Mouse (Mus musculus) granulocyte monocyte progenitor cell, adult 5-6 weeks (primary cell): ENCODE results near the gene Cnn2. TPM values are rescaled to one million over a fixed set of nuclear protein-coding genes. Genes with fewer than 3 reads are reported as not detected.
"Not testable (repeated sequence)": the region's sequence is repeated elsewhere in the genome, so short reads cannot be mapped to it uniquely, and the experiment has no call there.

ENCODE experiments used
- ATAC-seq: replicated peaks from 2 replicates; pipeline ENCODE4 v1.8.0; 2016; ENCODE audit warnings: mild to moderate bottlenecking, moderate TSS enrichment, inconsistent platforms; ENCODE audit not compliant: poor library complexity, severe bottlenecking
- total RNA-seq, 2 experiments: library from RNA; stranded (forward) in 1 of 2; stranded (reverse) in 1 of 2; fragments of 200-712, 200-1000 nt in 1 of 2; fragments of >200 nt in 1 of 2; fragmentation: Nextera tagmentation in 1 of 2; gene quantifications; 2 replicates each; pipeline ENCODE4 v1.2.3; 2014 to 2017

Gene Cnn2
- total RNA-seq (2014; fragmentation: Nextera tagmentation) (50.6 and 57.5 TPM in 2 replicates), total RNA-seq (2017) (72.7 and 89.8 TPM in 2 replicates)

DNA sequence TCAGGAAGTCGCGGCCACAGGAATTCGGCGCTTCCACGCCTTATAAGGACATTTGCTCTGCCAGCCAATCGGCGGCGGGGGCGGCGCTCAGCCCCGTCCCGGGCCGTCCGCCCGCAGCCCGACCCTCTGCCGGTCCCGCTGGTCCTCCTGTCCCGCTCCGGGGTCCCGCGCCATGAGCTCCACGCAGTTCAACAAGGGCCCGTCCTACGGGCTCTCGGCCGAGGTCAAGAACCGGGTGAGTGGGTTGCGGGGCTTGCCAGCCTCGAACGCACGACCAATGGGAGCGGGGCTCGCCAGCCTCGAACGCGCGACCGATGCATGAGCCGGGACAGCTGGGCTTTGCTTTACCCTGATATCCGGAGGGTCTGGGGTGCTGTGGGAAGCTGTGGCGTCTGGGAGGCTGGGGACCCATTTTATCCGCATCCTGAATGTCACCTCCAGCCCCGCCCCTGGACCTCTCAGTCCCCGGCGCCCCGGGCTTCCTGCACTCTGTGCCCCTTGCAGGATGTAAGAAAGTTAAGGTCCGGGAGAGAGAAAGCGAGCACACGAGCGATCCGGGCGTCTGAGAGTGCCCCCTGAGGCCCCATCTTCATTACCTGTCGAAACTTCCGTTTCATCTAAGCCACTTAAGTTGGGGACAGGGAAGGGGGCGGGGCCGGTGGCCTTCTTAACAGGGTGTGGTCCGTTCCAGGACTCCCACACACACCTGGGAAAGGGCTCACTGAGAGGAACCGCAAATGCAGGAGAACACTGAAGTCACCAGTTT lies at the start of gene Cnn2:
Gene Cnn2 (plus strand): TSS at position 79 of the 766 bp plus-strand sequence.
- ATAC-seq = 0 out of 2 replicates have a peak, but pooled peaks have one; percentile 1

GRCm38 (mm10) chr10:79940749-79941148 lies 47.6 kb upstream of the Cnn2 start:
- ATAC-seq = peak; percentile 77

GRCm38 (mm10) chr10:79942988-79943387 lies 45.4 kb upstream of the Cnn2 start:
- ATAC-seq = no peak

DNA sequence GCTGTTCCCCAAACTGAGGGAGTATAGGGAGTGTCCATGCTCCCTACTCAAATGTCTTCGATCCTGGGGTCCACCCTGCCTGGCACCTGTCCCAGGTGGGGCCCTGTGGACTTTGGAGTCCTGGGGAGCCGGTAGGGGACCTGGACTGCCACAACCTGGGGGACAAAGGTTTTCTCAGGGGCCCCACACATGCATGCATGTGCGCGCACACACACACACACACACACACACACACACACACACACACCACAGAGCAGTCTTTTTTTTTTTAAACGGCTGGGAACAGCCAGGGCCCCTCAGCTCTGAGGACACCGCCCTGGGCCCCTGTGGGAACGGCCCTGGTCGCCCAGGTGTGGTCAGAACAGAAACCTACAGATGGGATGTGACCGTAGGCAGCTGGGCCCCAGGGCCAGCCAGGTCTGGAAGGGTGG lies 44.9 kb upstream of the Cnn2 start:
- ATAC-seq = no peak

- ATAC-seq = peak; percentile 52
Observed at GRCm38 (mm10) chr10:79945507-79946234, 42.7 kb upstream of the Cnn2 start.

DNA sequence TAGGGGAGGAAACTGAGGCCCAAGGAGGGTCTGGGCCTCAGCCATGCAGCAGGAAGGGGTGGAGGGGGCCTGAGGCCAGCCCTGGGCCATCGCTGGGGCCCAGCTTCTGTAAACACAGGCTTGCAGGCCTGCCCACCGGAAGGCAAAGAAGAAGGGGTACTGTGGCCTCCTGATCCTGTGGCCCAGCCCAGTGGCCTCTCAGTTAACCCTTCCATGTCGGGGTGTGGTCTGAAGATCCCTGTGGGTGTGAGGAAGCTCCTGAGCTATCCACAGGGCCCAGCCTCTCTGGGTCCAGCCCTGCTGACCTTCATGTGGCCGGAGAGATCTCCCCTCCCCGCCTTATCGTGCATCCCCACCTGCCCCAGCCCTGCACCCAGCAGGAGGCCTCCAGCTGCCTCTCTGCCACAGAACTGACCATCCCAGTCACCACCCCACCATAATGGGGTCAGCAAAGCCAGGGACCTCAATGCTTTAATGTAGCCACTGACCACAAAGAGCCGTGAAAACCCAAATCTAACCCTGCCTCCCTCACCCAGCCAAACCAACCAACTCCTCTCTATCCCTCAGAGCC lies 41.5 kb upstream of the Cnn2 start:
- ATAC-seq = peak; percentile 25; the same call in 1 of the 2 replicates

DNA sequence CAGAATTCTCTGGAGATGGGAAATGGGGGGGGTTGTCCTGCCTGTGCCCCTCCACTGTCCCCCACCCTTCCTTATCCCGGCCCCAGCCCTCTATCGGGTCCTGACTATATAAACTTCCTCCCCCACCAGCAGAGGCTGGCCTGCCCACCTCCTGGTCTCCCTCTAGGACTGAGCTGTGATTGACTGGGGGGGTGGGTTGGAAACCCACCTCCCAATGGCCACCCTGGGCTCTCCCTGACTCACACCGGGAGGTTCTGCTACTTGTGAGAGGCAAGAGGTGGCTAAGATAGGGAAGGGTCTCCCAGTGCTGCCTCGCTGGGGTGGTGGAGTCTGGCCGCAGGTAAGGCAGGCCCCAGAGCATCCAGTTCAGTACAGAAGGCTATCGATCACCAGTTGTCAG lies 40.9 kb upstream of the Cnn2 start:
- no peak for ATAC-seq

- ATAC-seq = no peak
Observed at GRCm38 (mm10) chr10:79949873-79950272, 38.5 kb upstream of the Cnn2 start.

DNA sequence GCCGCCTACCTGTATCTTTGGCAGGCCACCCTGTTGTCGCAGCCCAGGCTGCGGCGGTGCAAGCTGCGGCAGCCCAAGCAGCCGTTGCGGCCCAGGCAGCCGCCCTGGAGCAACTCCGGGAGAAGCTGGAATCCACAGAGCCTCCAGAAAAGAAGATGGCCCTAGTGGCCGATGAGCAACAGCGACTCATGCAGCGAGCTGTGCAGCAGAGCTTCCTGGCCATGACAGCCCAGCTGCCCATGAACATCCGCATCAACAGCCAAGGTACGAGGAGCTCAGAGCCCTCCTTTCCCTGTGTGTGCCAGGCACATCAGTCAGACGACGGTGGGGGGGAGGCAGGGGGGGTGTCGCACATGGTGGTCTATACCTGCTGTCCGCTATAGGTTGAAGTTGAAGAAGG lies 37.7 kb upstream of the Cnn2 start:
- ATAC-seq = no peak

GRCm38 (mm10) chr10:79953946-79954345 lies 34.4 kb upstream of the Cnn2 start:
- ATAC-seq = 0 out of 2 replicates have a peak, but pooled peaks have one; percentile 15

- no peak for ATAC-seq
Observed at GRCm38 (mm10) chr10:79955691-79956090, 32.7 kb upstream of the Cnn2 start.

DNA sequence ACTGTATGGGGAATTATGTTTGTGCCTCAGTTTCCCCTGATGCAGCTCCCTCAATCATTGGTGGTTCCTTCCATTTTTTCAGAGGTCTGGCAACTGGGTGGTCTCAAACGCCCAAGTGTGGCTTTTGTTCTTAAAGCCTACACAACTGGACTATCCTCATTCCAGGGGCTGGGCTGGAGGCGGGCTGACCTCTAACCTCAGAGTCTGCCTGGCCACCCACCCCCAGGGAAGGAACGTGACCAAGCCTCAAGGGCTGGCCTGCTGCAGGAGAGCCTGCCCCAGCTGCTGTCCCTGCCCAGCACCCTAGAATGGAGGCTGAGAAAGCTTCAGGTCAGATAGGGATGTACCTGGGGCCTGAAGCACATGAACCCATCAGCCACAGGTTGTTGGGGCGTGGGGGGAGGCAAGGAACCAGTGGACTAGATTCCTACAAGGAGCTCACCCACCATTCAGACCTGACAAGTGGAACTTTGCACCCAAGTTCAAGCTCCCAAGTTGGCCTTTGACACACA lies 31.7 kb upstream of the Cnn2 start:
- no peak for ATAC-seq

DNA sequence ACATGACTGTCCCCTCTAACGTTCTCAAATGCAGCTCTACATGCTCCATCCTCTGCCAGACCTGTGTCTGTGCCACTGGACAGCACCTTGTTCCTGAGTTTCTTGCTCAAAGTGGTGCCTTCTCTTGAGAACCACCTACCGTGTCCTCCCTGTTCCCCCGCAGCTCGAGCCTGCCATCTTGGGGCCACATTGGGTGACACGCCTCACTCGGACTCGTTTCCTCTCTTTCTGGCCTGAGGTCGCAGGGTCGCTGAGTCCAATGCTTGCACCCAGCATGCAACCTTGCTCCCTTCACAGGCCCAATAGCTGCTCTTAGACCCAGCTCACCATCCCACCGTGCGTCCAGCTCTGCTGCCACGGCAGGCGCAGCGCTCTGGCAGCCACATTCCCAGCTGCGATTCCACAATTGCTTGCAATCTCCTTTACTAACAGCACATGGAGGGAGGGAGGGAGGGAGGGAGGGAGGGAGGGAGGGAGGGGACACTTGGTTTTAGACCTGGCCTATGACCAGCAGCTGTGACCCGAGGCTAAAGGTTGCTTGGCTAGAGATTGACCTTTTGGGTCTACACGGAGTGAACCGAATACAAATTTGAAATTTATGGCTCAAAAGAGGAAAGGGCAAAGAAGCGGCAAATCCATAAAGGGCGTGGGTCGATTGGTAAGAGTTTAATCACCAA lies 30.1 kb upstream of the Cnn2 start:
- ATAC-seq = peak; percentile 62

- not testable (repeated sequence) for ATAC-seq
Observed at GRCm38 (mm10) chr10:79959412-79959811, 29.0 kb upstream of the Cnn2 start.

DNA sequence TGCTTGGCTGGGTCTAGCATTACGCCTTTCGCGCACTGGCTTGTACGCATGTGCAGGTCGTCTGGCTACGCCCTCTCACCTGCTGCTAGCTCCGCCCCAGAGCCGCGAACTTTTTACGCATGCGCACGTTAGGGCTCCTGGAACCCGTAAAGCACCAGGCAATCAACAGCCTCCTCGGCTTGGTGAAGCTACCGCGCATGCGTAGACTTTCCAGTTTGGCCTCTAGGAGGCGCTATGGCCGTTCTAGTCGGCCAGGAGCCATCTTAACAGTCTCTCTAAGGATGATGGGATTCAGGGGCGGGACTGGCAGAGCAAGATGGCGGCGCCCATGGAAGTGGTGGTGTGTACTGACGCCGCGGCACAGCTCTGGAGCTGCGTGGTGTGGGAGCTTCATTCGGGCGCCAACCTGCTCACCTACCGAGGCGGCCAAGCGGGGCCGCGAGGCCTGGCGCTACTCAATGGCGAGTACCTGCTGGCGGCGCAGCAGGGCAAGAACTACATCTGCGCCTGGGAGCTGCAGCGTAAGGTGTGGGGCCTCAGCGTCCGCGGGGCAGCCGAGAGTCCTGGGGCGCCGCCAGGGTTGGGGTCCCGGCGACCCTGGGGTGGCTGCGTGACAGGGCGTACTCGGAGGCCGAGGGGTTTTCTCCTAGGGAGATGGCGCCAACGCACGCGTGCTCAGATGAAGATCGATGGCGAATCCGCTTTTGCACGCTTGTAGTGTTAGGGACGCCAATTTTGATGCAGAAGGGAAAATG lies 28.4 kb upstream of the Cnn2 start, which contains the start of gene Wdr18:
Gene Wdr18 (plus strand): TSS at position 306 of the 755 bp plus-strand sequence.
- peak; percentile 81 for ATAC-seq

DNA sequence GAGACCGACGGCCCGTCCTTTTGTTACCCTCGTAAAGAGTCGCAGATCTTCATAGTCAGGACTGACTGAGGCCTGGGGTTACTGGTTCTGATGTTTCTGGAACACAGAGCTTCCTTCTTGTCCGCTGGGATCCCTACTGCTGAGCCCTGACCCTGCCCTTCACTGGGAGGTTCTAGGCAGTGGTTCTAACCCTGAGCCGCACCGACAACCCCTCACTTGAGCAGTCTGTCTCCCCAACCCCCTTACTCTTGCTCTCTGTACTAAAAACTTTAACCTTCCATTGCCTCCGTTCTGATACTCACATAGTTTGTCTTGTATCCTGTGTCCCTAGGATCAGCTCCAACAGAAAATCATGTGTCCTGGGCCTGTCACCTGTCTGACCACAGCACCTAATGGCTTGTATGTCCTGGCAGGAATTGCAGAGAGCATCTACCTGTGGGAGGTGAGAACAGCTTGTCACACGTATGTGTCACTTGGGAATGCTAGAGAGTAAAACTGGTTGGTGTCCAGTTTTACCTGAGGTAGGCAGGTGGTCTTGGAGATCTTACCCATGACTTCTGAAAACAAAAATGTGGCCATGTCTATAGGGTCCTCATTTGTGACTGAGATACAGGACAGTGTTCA lies 27.6 kb upstream of the Cnn2 start:
- no peak for ATAC-seq

DNA sequence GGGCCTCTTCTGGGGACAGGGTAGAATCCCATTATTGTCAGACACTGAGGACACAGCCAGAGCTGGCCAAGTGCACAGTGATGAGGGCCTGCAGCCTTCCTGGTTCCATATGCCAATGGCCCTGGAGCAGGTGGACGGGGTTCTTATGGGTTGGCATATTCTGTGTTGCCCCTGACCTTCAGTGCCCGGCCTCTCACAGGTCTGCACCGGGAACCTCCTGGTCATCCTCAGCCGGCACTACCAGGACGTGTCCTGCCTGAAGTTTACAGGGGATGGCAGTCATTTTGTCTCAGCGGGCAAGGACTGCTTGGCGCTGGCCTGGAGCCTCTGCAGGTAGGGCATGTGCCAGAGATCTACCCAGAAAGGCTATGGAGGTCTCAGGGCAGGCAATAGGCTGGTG lies 23.7 kb upstream of the Cnn2 start:
- no peak for ATAC-seq

DNA sequence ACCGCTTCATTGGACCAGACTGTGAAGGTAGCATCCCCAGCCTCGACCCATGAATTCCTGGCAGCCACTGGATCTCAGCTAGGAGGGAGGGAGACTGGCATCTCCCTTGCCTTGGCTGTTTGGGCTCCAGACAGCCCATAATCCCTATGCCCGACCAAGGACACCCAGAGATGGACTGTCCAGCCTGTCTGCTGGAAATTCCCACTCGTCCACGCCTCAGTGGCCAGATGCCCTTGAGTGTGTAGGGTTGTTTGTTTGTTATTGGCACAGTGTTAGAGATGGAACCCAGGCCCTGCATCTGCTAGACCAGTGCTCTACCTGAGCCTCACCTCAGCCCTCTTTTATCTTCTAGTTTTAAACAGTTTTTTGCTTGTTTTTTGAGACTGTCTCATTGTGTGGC lies 23.1 kb upstream of the Cnn2 start:
- ATAC-seq = no peak

GRCm38 (mm10) chr10:79966886-79967400 lies 21.4 kb upstream of the Cnn2 start:
- ATAC-seq = no peak
